Mouse (Mus musculus) liver, postnatal 0 days (tissue): ENCODE results near the gene Runx3. TPM values are rescaled to one million over a fixed set of nuclear protein-coding genes. Genes with fewer than 3 reads are reported as not detected.

ENCODE experiments used
- ATAC-seq: fragments of 200-750 bp; cut with Nextera tagmentation; 2 replicates; pipeline ENCODE4 v1.8.0; 2017; ENCODE audit warnings: mild to moderate bottlenecking, moderate library complexity
- DNase-seq: peaks from one replicate; pipeline ENCODE4 v3.0.0-alpha.2; 2016
- H3K27ac ChIP-seq: fragments of 300-500 bp; sonication (generic); 2 replicates; pipeline ENCODE4 v1.5.1; 2014; ENCODE audit warnings: antibody characterized with exemption, moderate library complexity, mild to moderate bottlenecking, low read depth
- H3K27me3 ChIP-seq: fragments of 300-500 bp; sonication (generic); 2 replicates; pipeline ENCODE4 v1.6.1; 2014; ENCODE audit warnings: low read length, control low read depth, mixed read lengths; ENCODE audit not compliant: insufficient read depth
- H3K36me3 ChIP-seq: fragments of 300-500 bp; sonication (generic); replicated peaks from 2 replicates; pipeline ENCODE4 v1.6.1; 2014; ENCODE audit warnings: mild to moderate bottlenecking, control low read depth, low read length, moderate library complexity, mixed read lengths; ENCODE audit not compliant: insufficient read depth
- H3K4me1 ChIP-seq: fragments of 300-500 bp; sonication (generic); 2 replicates; pipeline ENCODE4 v1.6.1; 2014; ENCODE audit warnings: antibody characterized with exemption, mild to moderate bottlenecking, control low read depth; ENCODE audit not compliant: insufficient read depth
- H3K4me2 ChIP-seq: fragments of 300-500 bp; sonication (generic); 2 replicates; pipeline ENCODE4 v1.6.1; 2014; ENCODE audit warnings: low read depth, mild to moderate bottlenecking, low read length, moderate library complexity, mixed read lengths
- H3K4me3 ChIP-seq: fragments of 300-500 bp; sonication (generic); 2 replicates; pipeline ENCODE4 v1.5.1; 2014; ENCODE audit warnings: low read depth, low read length
- H3K9ac ChIP-seq: fragments of 300-500 bp; sonication (generic); replicated peaks from 2 replicates; pipeline ENCODE4 v1.6.1; 2014; ENCODE audit warnings: mild to moderate bottlenecking, moderate library complexity
- H3K9me3 ChIP-seq: fragments of 300-500 bp; sonication (generic); 2 replicates; pipeline ENCODE4 v1.6.1; 2016; ENCODE audit warnings: mild to moderate bottlenecking, control low read depth, low read length, mixed read lengths
- CTCF ChIP-seq: sonication (generic); IDR thresholded peaks from 2 replicates; pipeline ENCODE4 v1.5.1; 2016; ENCODE audit warnings: antibody characterized with exemption, low read depth
- EP300 ChIP-seq: IDR thresholded peaks from 2 replicates; pipeline ENCODE4 v1.6.1; 2016; ENCODE audit warnings: antibody characterized with exemption, low read depth, mild to moderate bottlenecking
- WGBS: fragments of 180-500 bp; shearing (Covaris S2); extraction: QIAGEN DNeasy Blood & Tissue Kit; methylation state at CpG from one replicate; pipeline ENCODE4 v1.1.7; 2014; ENCODE audit not compliant: insufficient replicate concordance; 5-methylcytosine and 5-hydroxymethylcytosine counted together
- polyA plus RNA-seq: library from polyadenylated mRNA; unstranded; fragments of >200 nt; fragmentation: Nextera tagmentation; extraction: Ambion mirVana; gene quantifications from 2 replicates; pipeline ENCODE4 v1.2.1, GENCODE M21; 2015

Runx3 gene
- polyA plus RNA-seq, 1 experiment from 2014 or later = 0.39 TPM

- no peak for TF ChIP-seq CTCF
- no peak for TF ChIP-seq EP300
- Histone ChIP-seq H3K4me3 (no peak overlapping the region), H3K9me3 (no peaks in the 10 kb centered on the region), H3K27ac (no peak overlapping the region), H3K36me3 (no peaks in the 10 kb centered on the region), H3K27me3 (peaks cover 32% of the 10 kb centered on the region), H3K4me2 (no peak overlapping the region), H3K9ac (no peak overlapping the region), H3K4me1 (no peaks in the 10 kb centered on the region)
- DNase-seq (no peak), ATAC-seq (no peak)
- WGBS = 58% methylated on average over 3 of the region's 3 CpGs
Observed at GRCm38 (mm10) chr4:135160168-135160567, 39.7 kb downstream of the Runx3 start.

GRCm38 (mm10) chr4:135161441-135161840, 41.0 kb downstream of the Runx3 start:
- Histone ChIP-seq H3K4me2 (no peak overlapping the region), H3K9me3 (no peaks in the 10 kb centered on the region), H3K4me1 (no peaks in the 10 kb centered on the region), H3K27me3 (peaks cover 33% of the 10 kb centered on the region), H3K36me3 (no peaks in the 10 kb centered on the region), H3K27ac (no peak overlapping the region), H3K9ac (no peak overlapping the region), H3K4me3 (no peak overlapping the region)
- ATAC-seq (no peak), DNase-seq (no peak)
- TF ChIP-seq CTCF (no peak), EP300 (no peak)
- 75% methylated on average over 11 of the region's 11 CpGs for WGBS

DNA sequence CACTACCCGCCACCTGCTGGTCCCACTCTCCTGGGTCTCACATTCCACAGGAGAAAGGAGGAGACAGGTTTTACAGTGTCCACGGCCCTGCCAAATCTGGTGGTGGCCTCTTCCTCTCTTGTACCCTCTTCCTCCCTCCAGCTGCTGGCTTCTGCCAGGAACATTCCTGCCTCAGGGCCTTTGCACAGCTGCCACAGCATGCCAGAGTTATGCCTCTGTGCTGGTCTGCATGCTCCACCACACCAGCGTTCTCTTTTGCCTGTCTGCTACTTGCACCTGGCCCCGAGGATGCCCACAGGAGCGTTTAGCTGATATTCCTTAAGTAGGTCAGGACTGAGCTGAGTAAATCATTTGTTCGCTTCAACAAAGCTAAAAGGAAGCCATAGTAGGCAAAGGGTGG, 45.3 kb downstream of the Runx3 start:
- Histone ChIP-seq H3K27ac (no peak overlapping the region), H3K36me3 (no peaks in the 10 kb centered on the region), H3K9me3 (no peaks in the 10 kb centered on the region), H3K4me2 (no peak overlapping the region), H3K4me1 (peaks cover 3% of the 10 kb centered on the region; the same call in 1 of the 2 replicates), H3K9ac (no peak overlapping the region), H3K27me3 (peaks cover 27% of the 10 kb centered on the region), H3K4me3 (no peak overlapping the region)
- no peak for ATAC-seq
- 57% methylated on average over 6 of the region's 6 CpGs for WGBS
- no peak for DNase-seq
- no peak for TF ChIP-seq CTCF
- no peak for TF ChIP-seq EP300

GRCm38 (mm10) chr4:135166413-135167225, 46.2 kb downstream of the Runx3 start:
- 46% methylated on average over 23 of the region's 23 CpGs for WGBS
- no peak overlapping the region for H3K27ac ChIP-seq
- H3K36me3 ChIP-seq = no peaks in the 10 kb centered on the region
- H3K4me3 ChIP-seq = no peak overlapping the region
- no peak overlapping the region for H3K4me2 ChIP-seq
- TF ChIP-seq EP300 = no peak
- no peak for TF ChIP-seq CTCF
- peaks cover 3% of the 10 kb centered on the region; the same call in 1 of the 2 replicates for H3K4me1 ChIP-seq
- no peaks in the 10 kb centered on the region for H3K9me3 ChIP-seq
- no peak overlapping the region for H3K9ac ChIP-seq
- ATAC-seq = peak; percentile 62
- H3K27me3 ChIP-seq = peaks cover 27% of the 10 kb centered on the region
- DNase-seq = no peak

DNA sequence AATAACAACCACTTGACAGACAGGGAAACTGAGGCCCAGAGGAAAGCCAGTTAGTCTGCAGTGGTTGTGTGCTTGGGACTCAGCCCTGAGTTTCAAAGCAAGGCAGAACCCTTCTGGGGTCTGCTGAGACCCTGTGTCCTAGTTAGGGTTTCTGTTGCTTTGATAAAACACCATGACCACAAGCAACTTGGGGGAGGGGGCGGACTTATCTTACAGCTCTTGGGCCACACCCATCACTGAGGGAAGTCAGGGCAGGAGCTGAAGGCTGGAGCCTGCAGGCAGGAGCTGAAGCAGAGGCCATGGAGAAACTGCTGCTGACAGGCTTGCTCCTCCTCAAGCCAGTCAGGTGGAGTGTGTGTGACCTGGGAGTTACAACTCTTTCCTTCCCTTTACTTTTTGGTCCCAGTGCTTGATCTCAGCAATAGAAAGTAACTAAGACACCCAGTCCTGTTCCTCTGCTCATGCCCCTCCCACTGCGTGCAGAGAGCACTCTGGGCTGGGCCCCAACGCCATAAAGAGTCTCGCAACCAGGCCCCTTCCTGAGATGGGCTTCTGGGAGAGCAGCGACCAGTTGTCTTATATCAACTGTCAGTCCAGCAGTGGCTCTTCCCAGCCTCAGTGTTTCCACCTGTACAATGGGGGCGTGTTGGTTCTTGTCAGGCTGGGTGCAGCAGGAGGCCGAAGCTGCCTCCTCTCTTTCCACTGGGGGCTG, 47.5 kb downstream of the Runx3 start:
- Histone ChIP-seq H3K4me3 (no peak overlapping the region), H3K9me3 (no peaks in the 10 kb centered on the region), H3K9ac (no peak overlapping the region), H3K27ac (no peak overlapping the region), H3K36me3 (no peaks in the 10 kb centered on the region), H3K4me2 (no peak overlapping the region), H3K4me1 (peaks cover 3% of the 10 kb centered on the region; the same call in 1 of the 2 replicates), H3K27me3 (peaks cover 27% of the 10 kb centered on the region)
- DNase-seq = no peak
- TF ChIP-seq EP300 (no peak), CTCF (no peak)
- 52% methylated on average over 7 of the region's 7 CpGs for WGBS
- ATAC-seq = no peak

DNA sequence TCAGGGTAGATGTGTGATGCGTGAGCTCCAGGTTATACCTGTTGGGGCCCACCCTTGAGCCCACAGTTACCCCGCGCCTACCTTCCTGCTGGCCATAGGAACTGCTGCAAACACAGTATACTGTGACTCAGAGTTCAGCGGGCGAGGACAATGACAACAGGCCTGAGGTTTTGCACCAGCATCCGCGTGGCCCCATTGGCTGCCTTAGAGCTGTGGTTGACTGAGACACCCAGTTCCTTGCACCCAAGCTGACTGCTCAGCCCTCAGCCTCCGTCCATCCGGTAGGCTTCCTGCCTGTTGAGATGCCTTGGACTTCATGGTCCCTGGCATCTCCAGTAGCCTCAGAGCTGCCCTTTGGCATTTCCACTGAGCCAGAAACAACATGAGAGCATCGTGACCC, 48.6 kb downstream of the Runx3 start:
- ATAC-seq (no peak), DNase-seq (no peak)
- Histone ChIP-seq H3K4me1 (peaks cover 3% of the 10 kb centered on the region; the same call in 1 of the 2 replicates), H3K9ac (no peak overlapping the region), H3K4me3 (no peak overlapping the region), H3K9me3 (no peaks in the 10 kb centered on the region), H3K27ac (no peak overlapping the region), H3K27me3 (peaks cover 27% of the 10 kb centered on the region), H3K36me3 (no peaks in the 10 kb centered on the region), H3K4me2 (no peak overlapping the region)
- TF ChIP-seq CTCF (no peak), EP300 (no peak)
- 78% methylated on average over 10 of the region's 10 CpGs for WGBS
